Mouse (Mus musculus): ENCODE measurements around the gene Haspin.
"Not testable (repeated sequence)": the region's sequence is repeated elsewhere in the genome, so short reads cannot be mapped to it uniquely, and the experiment has no call there.

The Haspin gene

DNA sequence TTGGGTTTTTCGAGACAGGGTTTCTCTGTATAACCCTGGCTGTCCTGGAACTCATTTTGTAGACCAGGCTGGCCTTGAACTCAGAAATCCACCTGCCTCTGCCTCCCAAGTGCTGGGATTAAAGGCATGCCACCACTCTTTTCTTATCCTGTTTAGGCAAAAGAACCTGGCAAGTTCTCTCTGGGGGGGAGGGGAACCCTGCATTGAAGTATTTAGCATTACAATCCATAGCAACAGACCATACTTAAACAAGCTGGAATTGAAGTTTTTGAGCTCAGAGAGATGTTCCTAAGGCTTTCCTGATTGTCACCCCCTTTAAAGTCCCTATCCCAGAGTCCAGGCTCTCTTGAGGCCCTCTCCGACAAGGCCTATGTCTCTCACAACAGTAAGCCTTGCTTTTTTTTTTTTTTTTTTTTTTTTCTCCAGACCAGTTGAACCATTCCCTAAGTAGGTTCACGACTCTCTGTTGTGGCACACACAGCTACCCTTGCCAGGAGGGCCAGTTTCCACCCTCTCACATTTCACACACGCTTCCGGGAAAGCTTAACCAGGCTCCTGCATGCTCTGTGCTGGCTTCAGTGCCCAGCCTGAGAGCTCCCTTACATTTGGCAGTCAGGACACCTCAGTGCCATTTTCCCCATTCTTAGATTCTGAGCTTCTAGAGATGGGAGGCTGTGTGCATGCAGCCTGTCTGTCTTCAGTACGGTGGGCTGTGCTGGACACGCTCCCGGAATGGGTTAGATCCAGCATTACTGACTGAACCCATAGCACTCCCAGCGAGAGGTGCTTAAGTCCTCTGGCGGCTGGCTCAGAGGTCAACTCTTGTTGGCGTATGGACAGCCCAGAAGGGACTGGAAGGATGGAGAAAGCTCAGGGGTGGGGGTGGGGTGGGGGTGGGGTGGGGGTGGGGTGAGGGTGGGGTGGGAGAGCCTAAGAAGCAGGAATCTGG lies 8.2 kb upstream of the Haspin start:
- no peak for DNase-seq (ENCODE audit: extremely low read depth, low read depth, low spot score)

GRCm38 (mm10) chr11:73144261-73144681 lies 6.2 kb upstream of the Haspin start:
- DNase-seq (ENCODE audit: extremely low read depth, low read depth, low spot score), result peak; percentile 47

DNA sequence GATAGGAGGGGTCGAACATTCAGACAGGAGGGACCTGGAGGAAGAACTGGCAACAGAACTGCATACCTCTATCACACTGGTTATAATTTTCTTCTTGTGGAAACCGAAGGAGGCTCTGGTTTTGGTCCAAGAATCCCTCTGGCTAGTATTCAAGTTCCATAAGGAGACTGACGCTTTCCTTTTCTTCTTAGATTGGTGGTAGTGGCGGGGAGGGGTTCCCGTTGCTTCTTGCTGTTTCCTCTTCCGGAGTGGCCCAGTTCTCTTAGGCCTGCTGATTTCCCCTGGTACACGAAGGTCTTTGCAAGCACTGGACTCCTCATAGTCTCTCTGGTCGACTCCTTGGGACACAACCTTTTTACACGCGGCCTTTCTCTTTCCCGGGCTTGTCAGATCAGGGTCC lies 978 bp downstream of the Haspin start:
- no peak for DNase-seq (ENCODE audit: extremely low read depth, low read depth, low spot score)

DNA sequence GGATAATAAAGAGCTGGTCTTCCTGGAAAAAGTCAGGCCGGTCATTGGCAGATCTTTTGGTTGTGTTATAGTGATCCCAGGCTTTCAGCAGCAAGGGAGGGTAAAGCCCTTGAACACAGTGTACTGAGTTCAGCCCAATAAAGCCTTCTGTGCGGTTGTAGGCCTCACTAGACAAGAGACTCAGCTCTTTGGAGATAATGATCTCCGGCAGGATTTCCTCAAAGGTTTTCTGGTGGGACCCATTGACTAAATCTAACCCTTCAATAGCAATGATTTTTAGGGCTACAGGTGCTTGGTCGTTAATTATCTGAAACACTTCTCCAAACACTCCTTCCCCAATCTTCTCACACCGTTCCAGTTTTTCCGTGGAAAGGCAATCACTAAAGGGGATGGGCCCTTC lies 1.5 kb downstream of the Haspin start:
- DNase-seq (ENCODE audit: extremely low read depth, low read depth, low spot score), result no peak

DNA sequence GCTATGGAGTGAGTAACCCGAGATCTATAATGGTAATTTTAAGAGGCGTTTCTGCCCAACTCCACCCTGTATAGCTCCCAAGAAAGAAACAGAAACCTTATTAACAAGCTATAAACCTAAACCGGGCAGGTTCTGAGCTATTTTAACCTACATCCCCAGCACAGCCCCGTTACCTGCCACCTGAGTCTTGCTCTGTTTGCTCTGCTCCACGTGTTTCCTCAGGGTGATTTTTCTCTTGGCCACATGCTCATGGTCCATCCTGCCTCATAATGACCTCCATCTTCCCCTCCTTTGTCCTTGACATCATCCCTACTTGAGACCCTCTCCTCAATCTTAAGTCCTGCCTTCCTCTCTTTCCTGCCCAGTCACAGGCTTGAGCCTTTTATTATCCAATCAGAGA lies 3.9 kb downstream of the Haspin start:
- DNase-seq (ENCODE audit: extremely low read depth, low read depth, low spot score), result no peak

DNA sequence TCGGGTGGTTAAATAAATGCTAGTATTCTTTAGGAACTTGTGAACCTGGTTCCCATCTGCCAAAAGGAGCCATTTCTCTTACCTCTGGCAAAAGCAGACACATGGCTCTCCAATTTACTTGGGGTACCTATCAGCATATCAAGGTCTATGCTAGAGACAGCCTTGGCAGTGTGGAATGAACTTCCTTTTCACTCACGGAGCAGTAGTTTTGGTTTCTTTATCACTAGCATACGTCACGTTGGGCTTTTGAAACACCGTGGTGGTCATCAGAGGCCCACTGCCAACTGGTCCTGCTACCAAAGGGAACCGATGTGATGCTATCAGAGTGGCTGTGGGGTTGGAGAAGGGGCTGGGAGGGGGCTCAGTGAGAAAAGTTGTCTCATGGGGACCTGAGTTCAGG lies 5.1 kb downstream of the Haspin start:
- DNase-seq (ENCODE audit: extremely low read depth, low read depth, low spot score), result no peak

DNA sequence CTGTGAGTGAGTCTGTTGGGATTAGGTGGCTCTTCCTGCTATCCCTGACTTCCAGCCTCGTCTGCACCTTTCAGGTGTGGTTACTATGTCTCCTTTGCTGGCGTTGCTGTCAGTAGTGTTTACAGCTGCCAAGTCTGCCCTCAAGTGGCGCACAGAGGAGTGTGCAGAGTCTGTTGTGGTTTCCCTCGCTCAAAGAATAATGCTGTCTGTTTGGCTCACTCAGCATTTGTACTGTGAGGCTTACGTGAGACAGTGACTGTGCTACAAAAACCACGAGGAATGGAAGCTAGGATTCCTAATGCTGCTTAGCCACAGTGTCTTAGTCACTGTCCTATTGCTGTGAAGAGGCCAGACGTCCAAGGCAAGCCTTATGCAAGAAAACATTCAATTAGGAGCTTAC lies 7.1 kb downstream of the Haspin start:
- no peak for DNase-seq (ENCODE audit: extremely low read depth, low read depth, low spot score)

GRCm38 (mm10) chr11:73126495-73126894 lies 11.6 kb downstream of the Haspin start:
- DNase-seq (ENCODE audit: extremely low read depth, low read depth, low spot score), result no peak

GRCm38 (mm10) chr11:73111414-73111813 lies 26.7 kb downstream of the Haspin start:
- no peak for DNase-seq (ENCODE audit: extremely low read depth, low read depth, low spot score)

DNA sequence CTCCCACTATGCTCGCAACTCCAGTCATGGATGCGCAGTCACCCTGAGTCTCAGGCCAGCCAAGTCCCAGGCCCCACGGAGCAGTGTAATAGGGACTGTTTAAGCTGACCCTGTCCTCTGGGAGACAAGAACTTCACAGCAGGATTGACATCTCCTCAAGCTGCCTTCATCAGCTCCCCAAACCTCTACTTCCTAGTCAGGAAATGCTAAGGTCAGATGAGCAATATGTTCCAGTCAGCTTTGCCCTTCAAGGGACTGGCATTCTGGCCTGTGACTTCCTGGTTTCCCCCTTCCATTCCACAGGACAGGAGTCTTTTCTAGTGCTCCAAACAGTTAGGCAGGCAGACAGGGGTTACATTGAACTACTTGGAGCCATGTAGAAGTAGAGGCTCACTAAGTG lies 28.2 kb downstream of the Haspin start:
- no peak for DNase-seq (ENCODE audit: extremely low read depth, low read depth, low spot score)

- no peak for DNase-seq (ENCODE audit: extremely low read depth, low read depth, low spot score)
These were observed 29.0 kb downstream of the Haspin start for GRCm38 (mm10) chr11:73108898-73109625.

DNA sequence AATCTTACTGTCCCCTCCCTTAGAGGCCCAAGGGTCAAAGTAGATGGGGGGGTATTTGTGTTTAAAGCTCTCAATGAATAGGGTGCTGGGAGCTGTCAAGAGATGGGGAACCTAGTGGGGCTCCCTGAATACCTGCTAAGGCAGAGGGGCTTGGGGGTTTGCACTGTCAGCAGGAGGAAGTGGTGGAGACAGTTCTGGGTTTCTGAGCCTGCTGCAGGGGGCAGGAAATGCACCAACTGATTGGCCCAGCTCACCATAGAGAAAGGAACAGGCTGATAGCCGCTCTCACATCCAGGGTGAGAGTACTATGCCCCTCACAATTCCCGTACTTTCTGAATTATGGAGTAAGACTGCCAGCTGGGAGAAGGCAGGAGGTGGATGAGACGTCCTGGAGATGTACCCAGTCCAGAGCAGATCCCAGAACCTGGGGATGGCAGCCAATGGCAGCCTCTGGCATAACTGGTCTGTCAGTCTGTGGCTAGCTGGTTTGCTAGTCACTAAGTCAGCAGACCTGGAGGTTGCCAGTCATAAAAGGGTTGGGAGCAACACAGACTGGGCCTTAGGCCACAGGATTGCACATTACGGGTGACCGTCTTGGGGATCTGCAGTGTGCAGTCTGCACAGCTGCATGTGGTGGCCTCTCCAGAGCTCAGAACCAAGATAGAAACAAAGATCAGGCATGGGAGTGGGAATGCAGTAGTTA lies 29.7 kb downstream of the Haspin start:
- no peak for DNase-seq (ENCODE audit: extremely low read depth, low read depth, low spot score)

- not testable (repeated sequence) for DNase-seq (ENCODE audit: extremely low read depth, low read depth, low spot score)
These were observed 30.7 kb downstream of the Haspin start for GRCm38 (mm10) chr11:73107358-73107757.

GRCm38 (mm10) chr11:73105246-73105645 lies 32.8 kb downstream of the Haspin start:
- DNase-seq (ENCODE audit: extremely low read depth, low read depth, low spot score), result no peak

DNA sequence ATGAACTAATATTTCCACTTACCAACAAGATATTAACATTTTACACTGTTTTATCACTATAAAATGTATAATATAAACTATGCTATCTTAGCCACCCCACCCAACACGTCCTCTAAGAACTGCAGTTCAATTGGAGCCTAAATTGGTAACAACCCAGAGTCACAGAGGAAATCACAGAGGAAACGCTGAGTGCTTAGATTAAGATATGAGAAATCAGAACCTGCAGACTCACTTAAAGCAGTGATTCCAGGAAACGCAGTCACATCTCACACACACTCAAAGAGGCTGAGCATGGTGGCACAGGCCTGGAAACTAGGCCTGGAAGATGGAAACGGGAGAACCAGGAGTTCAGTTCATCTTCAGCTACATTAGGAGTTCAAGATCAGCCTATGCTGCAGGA lies 36.8 kb downstream of the Haspin start:
- no peak for DNase-seq (ENCODE audit: extremely low read depth, low read depth, low spot score)

DNA sequence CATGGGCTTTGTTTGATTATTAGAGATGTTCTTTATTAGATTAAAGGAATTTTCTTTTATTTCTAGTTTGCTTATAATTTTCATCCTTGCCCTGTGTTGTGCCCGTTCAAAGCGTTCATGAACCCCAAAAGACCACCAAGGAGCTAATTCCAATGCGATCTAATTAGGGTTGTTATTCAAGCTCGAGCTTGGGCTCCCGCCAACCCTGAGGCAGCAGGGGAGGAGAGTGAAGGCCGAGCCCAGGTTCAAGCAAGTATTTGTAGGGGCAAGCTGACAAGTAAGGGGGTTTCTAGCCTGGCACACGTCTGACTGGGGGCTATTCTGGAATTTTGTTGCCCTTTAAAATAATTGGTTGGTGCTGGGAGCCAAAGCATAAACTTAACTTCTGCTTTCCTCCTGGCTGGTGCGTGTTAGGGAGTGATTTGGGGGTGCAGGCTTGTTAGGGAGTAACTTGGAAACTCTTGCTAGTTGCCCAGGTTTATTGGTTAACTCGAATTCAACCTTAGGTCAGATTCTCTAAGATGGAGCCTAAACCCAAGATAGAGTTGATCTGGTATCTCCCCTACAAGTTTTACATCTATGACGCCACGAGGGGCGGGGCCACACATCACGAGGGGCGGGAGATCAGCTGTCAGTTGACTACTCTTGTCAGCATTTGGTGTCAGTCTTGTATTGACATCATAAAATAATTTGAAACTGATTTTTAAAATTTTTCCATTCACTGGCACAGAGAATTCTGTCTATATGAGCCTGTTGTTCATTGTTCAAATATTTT lies 37.9 kb downstream of the Haspin start:
- no peak for DNase-seq (ENCODE audit: extremely low read depth, low read depth, low spot score)

DNA sequence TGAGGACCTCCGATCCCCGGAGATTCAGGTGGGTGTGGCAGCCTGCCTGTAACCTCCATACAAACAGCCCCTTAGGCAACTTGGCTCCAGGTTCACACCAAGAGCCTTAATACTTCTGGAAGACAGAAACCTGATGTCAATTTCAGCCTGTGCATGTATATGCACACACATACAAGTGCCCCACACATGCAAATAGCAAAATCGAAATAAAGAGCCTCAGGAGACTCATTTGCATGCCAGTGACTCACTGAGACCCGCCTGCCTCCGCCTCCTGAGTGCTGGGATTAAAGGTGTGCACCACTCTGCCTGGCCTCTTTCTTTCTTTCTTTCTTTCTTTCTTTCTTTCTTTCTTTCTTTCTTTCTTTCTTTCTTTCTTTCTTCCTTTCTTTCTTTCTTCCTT lies 39.2 kb downstream of the Haspin start:
- DNase-seq (ENCODE audit: extremely low read depth, low read depth, low spot score), result no peak

DNA sequence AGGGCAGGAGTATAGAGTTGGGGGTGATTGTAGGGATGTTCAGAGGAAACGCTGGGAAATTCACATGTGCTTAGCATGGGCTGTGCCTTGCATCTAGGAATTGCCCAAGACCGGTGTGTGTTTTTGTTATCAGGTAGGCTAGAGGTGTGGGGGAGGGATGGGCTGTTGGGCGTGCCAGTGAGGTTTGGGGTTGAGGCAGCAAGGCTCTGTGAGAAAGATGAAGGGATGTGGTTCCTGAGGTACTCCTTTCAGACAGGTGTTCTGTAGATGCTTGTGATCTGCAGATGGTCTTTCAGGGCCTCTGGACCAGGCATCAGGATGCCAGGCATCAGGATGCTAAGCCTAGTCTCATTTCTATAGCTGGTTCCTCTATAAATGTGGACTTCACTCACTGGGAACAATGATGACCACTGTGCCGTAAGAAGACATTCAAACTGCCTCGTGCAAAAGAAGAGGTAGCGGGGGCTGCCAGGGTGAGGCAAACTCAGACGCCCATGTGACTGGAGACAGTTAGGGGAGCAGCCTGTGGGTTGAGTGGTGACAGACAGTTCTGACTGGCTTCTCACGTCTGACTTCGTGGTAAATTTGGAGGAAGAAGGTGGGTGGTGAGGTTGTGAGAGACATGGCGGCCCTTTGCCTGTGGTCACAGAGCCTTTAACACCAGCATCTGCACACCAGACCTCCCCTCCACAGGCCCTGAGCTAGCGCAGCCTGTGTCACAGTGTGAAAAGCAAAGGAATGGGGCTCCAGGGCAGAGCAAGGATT lies 43.7 kb downstream of the Haspin start:
- DNase-seq (ENCODE audit: extremely low read depth, low read depth, low spot score), result no peak

DNA sequence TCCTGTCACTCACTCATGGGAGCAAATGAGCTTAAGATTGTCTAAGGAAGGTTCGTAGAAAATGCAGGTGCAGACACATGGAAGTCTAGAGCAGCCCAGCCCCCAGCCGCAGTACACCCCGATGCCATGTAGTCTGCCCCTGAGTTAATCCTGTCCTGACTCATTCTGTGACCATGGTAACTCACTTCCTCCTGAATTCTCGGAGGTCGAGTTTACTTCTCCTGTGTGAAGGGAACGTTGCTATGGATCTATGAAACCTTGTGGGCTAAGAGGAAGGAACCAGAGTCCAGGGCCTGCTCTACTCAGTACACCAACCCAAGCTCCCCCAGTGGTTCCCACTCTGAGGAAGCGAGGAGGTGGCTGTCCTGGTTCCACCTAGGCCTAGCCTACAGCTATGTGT lies 45.2 kb downstream of the Haspin start:
- no peak for DNase-seq (ENCODE audit: extremely low read depth, low read depth, low spot score)

DNA sequence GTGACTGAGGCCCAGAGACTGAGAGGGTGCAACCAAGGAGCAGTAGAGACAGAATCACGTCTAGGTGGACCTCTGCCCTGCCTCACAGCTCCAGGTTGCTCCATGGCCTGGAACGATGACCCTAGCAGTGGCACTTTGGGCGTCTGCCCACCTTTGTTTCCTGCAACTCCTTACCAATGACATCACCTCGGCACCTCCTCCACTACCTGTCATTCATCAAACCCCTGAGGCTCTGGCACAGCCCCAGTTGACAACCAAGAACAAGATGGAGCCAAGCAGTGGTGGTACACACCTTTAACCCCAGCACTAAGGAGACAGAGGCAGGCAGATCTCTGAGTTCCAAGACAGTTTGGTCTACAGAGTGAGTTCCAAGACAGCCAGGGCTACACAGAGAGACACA lies 46.0 kb downstream of the Haspin start:
- no peak for DNase-seq (ENCODE audit: extremely low read depth, low read depth, low spot score)
